Mouse (Mus musculus) granulocyte monocyte progenitor cell, adult 5-6 weeks (primary cell): ENCODE data around the gene Aknad1. TPM values are rescaled to one million over a fixed set of nuclear protein-coding genes. Genes with fewer than 3 reads are reported as not detected.

Experiments used
- ATAC-seq: replicated peaks from 2 replicates; pipeline ENCODE4 v1.8.0; 2016; ENCODE audit warnings: mild to moderate bottlenecking, moderate TSS enrichment, inconsistent platforms; ENCODE audit not compliant: poor library complexity, severe bottlenecking
- total RNA-seq, 2 experiments: library from RNA; stranded (forward) in 1 of 2; stranded (reverse) in 1 of 2; fragments of 200-712, 200-1000 nt in 1 of 2; fragments of >200 nt in 1 of 2; fragmentation: Nextera tagmentation in 1 of 2; gene quantifications; 2 replicates each; pipeline ENCODE4 v1.2.3; 2014 to 2017

Aknad1 gene
- total RNA-seq, 2 experiments from 2014 or later: not detected

DNA sequence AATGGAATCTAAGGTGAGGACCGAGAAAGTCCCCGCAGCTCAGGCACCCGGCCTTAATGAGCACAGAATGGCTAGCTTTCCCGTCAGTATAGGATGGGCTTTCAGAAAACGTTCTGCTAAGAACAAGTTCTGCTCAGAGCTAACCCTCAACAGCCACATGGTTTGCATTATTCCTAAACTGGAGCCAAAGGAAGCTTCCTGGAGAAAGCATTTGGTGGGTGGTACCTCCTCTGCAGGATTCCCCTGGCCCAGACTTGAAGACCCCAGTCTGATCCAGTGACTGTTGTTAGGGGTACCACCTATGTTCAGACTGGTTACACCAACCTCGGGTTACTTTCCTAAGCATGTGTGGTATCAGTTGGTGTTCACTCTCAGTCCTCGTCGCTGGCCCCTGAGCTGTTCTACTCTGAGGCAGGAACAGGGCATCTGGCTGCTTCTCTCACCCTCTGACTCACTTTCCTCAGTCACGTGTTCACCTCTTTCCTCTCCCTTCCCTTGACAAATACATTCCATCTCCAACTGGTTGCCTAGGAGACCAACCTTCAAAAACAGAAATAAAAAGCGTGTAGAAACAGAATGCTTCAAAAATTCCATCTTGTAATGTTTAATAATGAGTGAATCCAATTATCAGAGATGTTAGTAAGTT is 41.9 kb downstream of the Aknad1 start:
- 0 out of 2 replicates have a peak, but pooled peaks have one; percentile 17 for ATAC-seq

DNA sequence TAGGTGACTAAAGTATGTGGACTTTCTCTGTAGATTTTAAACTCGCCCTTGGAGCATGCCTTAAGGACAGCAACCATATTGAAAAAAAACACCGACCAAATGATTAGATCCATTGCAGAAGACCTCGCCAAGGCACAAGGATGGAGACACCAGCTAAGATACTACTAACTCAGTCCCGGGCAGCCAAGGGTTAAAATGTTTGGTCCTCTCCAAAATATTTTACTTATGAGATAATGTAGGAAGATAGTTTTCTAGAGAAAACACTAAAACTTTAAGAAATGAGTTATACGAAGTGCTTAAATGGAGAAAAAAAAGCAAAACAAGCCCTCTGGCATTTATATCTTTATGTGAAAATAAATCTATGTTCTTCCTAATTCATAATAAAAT is 42.4 kb downstream of the Aknad1 start:
- no peak for ATAC-seq

DNA sequence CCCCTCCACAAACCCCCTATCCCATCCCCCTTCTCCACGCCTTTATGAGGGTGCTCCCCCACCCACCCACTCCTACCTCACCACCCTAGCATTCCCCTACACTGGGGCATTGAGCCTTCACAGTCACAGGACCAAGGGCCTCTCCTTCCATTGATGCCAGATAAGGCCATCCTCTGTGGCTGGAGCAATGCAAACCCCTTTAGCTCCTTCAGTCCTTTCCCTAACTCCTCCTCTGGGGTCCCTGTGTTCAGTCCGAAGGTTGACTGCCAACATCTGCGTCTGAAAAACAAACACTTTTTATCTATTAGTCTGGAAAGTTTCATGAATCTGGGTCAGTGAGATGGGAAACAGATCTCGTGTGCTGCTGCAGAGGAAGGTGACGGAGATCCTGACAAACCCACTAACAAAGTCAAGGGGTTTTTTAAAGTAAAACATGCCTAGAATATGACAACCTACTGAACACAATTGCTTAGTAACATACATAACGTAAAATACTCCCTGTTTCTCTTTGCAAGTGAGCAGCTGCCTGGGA is 43.0 kb downstream of the Aknad1 start:
- no peak for ATAC-seq

DNA sequence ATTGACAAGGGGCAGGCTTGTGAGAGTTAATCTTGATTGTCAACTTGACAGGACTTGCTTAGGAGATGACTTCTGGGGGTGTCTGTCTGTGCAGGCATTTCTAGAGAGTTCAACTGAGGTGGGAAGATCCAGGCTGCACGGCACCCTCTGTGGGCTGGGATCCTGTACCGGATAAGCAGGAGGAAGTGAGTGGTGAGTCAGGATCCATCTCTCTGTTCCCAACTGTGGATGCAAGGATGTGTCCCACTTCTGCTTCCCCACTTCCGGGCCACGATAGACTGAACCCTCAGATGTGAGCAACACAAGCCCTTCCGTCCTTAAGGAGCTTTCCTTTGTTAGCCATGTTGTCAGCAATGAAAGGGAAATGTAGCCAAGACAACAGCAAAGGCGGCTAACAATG is 47.1 kb downstream of the Aknad1 start:
- ATAC-seq: 0 out of 2 replicates have a peak, but pooled peaks have one; percentile 17

DNA sequence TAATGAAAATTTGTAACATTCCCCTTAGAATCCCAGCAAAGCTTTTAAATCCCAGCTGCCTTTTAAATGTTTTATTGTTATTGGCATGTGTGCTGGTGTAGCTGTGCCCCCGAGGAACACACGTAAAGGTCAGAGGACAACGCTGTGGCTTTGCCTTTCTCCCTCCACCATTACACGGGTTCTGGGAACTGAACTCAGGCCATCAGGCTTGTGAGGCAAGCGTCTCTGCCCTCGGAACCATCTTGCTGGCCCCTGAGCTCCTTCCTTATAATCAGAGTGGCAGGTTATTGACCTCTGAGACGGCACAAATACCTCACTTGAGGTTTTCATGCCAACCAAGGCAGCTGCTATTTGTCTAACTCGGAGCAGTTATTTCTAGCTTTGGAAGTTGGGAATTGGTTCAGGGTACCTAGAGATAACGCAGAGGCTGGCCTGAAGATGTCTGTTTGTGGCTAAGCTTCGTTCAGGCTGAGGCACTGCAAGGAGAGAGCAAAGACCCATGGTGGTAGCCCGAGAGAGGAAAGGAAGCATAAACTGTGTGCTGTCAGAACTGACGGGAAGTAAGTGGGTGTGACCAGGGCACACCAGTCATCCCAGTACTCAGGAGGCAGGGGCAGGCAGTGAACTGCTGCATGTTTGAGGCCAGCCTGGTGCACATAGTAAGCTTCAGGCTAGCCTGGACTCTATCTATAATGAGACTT is 48.4 kb downstream of the Aknad1 start:
- no peak for ATAC-seq

DNA sequence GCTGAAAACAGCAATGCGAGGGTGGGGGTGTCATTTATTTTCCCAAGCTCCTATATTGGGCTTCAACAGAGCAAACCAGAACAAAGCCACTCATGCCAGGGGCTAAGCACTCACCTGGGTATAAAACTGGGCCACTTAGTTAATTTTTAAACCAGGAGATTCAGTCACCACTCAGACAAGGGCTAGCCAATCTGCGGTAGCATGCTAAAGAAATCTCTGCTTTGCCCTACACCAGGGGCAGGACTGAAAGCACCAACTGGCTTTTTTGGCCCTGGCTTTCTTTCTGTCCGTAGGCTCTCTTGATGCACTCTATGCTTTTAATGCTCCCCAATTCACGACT is 49.0 kb downstream of the Aknad1 start:
- ATAC-seq: no peak

DNA sequence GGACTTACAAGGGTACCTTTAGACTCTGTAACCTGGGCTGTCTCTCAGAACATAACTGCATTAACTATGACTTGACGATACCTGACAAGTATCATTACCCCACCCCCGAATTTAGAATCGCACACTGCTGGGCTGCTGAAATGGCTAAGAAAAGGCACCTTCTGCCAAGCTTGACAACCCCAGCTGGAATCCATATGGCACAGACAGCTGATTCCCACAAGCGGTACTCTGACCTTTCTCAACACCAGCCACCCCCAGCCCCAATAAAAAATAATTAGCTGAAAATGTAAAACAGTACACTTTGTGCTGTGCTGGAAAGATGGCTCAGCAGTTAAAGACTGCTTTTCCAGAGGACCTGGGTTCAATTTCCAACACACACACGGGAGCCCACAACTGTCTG is 49.8 kb downstream of the Aknad1 start:
- ATAC-seq: no peak

DNA sequence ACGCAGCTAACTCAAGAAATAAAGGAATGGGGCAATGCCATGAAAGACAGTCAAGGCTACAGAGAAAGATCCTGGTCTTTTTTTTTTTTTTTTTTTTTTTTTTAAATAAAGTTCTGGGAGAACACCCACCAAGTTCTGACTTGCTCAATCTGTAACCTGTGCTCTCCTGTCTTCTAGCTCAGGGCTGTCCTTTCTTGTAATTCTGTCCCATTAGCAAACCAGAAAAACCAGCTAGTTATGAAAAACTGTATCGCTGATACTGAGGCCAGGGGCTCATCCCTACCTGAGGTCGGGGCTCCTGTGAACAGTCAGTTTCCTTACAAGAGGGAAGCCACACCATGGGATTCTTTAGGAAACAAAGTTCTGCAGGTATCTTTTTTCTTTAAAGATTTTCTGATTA is 51.0 kb downstream of the Aknad1 start:
- ATAC-seq: no peak

DNA sequence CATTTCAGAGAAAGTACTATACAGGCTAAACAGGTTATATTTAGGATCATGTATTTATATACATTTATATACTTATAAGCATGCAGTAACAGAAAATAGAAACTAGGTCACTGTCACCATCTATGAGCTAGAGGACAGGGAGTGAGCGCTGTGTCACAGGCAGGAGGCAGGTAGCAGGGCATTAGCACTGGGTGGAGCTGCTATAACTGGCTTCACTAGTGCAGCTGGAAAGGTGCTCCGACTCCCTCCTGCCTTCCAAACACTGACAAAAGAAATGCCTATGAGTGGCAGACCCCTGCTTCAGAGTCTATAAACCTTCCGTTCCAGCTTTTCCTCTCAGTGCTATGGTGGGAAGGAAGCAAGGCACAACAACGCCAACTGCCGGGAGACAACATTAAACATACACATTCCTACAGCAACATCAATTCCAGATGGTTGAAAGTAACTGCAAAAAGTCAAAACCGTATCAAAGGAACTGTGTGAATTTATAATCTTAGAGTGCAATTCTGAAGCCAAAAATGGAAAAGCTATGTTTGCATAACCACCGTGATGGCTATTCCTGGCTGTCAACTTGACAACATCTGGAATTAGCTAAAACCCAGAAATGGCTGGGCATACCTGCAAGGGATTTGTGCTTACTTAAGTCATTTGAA is 51.7 kb downstream of the Aknad1 start:
- no peak for ATAC-seq

DNA sequence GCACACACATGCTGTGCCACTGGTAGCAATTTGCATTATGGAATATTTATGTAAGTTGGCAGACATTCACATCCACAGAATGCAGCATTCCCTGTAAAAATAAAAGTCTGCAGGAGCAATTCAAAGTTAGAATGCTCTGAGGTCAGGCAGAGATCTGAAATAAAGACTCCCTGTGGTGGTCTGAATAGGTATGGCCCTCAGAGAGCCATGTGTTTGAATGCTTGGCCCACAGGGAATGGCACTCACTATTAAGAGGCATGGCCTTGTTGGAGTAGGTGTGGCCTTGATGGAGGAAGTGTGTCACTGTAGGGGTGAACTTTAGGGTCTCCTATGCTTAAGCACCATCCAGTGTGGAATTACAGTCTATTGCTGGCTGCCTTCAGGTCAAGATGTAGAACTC is 53.0 kb downstream of the Aknad1 start:
- ATAC-seq: no peak

DNA sequence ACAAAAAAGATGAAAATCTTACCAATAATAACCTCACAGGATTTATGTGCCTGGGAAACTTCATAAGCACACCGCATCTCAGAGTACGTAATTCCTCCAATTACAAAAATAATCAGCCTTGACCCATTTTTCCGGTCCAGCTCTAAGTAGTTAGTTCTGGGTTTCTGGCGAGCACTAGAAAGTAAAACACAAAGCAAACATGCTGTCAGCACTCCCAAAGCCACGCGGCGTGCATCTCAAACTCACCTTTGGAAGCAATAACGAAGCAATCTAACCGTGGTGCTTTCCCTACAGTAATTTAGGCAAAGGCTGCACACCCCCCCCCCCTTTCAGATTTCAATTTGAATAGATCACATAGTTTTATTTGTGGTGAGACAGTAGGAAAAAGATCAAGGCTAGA is 55.3 kb downstream of the Aknad1 start:
- no peak for ATAC-seq

DNA sequence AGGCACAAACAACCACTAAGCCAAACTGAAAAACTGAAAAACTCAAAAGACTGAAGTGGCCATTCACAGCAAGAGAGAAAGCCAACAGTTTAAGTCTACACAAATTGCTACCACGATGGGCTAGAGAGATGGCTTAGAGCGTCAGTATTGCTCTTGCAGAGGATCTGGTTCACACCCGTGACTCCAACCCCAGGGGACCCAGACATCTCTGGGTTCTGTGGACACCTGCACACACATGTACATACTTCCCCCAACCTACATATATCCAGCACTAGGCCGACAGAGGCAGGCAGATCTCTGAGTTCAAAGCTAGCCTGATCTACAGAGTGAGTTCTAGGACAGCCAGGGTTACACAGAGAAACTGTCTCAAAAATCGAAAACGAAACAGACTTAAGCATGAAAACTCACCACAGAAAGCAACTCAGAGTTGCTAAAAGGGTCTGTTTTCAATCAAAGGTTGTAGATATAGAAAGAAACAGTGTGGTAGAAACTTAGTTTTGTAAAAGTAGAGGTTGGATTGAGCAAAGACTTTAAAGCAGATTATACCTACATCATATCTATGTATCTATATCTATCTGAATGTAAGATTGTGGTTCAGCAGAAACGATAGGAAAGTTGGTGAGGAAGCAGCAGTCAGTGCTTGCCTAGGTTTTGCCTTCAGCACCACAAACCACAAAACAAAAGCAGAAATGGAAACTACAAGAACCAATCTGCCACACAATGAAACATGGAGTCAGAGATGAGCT is 56.3 kb downstream of the Aknad1 start:
- peak; percentile 70 for ATAC-seq

DNA sequence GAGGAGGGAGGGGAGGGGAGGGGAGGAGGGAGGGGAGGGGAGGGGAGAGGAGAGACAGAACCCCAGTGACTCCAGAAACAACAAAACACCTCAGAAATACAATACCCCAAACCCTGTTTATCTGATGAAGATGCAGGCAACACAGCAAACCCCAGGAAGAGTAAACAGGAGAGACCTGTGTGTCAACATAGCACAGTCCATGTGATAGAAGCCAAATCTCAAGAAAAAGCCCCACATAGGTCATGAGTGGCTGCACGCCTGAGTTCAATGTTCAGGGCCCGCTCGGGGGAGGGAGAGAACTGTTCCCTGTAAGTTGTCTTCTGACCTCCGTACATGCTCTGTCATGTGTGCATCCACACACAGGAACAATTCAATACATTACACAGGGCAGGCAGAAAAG is 56.9 kb downstream of the Aknad1 start:
- ATAC-seq: no peak

DNA sequence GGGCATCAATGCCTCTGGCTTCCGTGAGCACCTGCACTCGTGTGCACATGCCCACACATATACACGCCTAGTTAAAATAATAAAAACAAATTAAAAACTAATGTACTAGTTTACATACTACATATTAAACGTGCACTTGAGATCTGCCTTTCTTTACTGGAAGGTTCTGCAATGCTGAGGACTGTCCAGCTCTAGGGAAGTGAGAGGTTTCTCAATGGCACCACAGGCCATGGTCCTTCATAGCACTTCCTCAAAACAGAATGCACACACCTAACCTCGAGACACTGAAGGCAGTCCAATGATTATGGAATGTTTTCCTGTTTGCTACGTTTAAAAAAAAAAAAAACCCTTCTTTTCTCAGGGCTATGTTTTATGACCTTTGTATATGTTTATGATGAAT is 58.3 kb downstream of the Aknad1 start:
- ATAC-seq: peak; percentile 92

DNA sequence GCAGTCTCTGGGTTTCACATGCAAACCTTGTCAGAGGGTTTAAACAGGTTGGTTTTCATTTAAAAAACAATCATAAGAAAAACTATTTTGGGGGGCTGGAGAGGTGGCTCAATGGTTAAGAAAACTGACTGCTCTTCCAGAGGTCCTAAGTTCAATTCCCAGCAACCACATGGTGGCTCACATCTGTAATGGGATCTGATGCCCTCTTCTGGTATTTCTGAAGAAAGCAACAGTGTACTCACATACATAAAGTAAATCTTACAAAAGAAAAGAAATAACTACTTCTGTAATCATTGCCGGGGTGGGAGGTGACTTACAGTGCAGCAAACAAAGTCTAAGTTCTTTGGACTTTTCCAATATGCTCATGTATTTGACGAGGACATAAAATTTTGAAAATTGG is 58.9 kb downstream of the Aknad1 start:
- ATAC-seq: no peak

DNA sequence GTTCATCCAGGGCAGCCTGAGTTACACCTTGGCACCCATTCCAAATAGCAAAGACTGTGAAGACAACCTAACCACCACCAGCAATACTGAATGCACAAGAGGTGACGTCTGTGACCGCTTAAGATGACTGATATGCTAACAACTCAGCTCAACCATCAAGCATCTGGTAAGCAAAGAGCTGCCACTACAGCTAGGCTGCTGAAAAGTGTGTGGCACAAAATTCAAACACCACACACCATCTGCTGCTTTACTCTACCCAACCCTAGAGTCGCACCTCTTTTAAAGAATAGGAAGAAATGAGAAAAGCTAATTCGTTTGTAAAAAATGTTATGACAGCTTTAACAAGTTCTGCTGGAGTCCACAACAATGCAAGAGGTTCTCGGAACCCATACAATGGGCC is 66.2 kb downstream of the Aknad1 start:
- no peak for ATAC-seq

DNA sequence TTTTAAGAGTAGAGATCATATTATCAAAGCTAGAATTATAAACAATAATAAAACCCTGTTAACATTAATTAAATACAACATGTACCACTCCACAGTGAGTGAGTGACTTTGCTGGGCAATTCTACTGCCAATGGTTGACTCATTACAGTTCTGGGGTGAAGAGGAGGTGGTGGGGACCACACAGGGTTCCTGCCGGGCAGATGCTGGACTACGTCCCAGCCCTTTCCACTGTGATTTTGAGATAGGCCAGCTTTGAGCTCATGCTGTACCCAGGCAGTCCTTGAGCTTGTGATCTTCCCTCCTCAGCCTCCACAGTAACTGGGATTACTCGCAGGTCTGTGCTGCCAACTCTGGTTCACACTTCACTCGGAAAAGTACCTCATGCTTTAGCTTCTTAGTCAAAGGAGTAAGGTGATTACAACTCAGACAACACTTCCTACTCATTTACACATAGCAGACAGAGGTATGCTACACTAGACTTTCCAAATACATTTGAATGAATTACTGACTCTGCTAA is 71.3 kb downstream of the Aknad1 start:
- no peak for ATAC-seq

DNA sequence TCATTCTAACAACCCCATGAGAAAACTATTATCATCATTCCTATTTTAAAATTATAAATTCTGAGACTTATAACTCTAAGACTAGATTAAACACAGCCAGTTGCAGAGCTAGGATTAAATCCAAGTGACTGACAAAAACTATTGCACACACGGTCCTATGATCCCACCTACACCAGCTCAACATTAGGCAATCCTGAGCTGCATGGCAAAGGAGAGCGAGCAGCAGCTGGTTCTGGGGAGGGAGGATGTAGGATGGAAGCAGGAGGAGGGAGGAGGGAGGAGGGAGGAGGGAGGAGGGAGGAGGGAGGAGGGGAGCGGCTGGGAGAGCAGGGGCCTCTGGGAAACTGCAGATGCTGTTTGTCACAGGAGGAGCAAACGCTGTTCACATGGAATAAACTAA is 76.2 kb downstream of the Aknad1 start:
- ATAC-seq: no peak

DNA sequence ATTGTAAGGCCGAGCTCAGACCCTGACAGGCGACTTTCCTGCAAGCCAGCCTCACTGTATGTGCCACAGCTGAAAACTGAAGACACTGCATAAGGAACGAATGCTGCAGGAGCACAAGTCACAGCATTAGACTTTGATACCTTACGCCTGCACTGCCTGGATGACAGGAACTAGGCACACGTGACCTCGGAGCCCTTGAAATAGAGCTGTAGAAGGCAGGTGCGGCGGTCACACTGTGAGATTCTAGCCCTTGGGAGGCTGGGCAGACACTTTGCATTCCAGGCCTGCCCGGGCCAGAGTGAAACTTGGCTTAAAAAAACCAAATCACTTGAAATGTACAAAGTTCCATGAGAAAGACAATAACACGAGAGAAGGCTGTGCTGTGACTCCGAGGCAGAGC is 91.0 kb downstream of the Aknad1 start:
- no peak for ATAC-seq

DNA sequence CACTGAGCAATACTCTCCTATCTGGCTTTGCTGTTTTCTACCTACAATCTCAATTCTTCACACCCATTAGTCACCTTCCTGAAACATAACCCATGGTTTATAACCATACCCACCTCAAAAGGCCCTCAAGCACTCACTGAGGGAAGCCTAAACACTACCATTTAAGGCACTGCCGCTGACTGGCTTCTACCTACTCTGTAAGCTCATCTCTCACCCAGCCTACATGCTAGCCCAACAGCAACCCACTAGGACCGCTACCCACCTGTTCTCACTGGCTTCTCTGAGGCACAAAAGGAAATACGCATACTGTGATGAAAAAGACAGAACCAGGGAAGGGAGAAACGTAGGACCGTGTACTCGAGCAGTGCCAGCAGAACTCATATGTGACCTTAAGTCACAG is 92.3 kb downstream of the Aknad1 start:
- ATAC-seq: no peak
